Mouse (Mus musculus) cortical plate, adult 2 months (tissue): Measurements from ENCODE around the gene Myl12a.

Source experiments
- CTCF ChIP-seq: fragments of 200-500 bp; IDR thresholded peaks from 2 replicates; pipeline ENCODE4 v1.5.1; 2011; ENCODE audit warnings: mild to moderate bottlenecking, control low read depth, low read length; ENCODE audit not compliant: insufficient read depth; ENCODE audit errors: extremely low read depth
- POLR2A ChIP-seq: fragments of 200-500 bp; IDR thresholded peaks from 2 replicates; pipeline ENCODE4 v1.6.1; 2011; ENCODE audit warnings: mild to moderate bottlenecking, low read length, control low read depth; ENCODE audit not compliant: insufficient read depth; ENCODE audit errors: extremely low read depth

GRCm38 (mm10) chr17:71045591-71045990 lies 42.9 kb upstream of the Myl12a start:
- TF ChIP-seq CTCF: no peak
- TF ChIP-seq POLR2A: no peak
